10 mouse cellular contexts compared by ENCODE assay signal in the genomic region with DNA sequence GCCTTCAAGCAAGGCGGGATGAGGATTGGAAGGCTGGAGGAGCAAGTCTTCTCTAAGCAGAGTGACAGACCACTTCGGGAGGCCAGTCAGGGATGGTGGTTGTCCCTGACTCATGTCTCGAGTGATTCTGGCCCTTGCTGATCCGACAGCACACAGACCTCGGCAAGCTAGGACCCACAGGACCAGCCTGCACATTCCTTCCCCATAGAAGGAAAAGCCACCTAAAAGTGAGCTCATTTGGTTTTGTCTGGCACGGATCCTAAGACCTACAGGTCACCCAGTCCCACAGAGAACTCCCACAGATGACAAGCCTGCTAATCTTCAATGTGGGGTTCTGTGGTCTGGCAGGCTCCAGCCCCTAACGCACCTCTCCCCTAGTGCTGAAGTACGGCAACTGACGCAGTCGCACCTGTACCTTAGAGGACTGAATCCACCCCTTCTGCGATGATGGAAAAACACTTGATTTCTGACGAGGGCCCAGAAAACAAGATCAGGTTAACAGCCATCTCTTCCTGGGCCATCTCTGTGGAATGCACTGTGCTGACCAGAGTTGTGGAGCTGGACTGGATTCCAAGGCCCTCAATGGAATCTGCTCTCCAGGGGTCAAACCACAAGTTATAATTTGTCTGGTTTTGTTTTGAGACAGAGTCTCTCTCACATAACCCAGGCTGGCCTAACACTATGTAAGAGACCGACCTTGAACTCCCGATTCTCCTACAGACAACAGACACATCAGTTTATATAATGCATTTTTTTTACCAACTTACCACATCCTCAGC. TPM values are rescaled to one million over a fixed set of nuclear protein-coding genes. Genes with fewer than 3 reads are reported as not detected.
DNase-seq lines count a peak whose midpoint lies in the region; ATAC-seq and TF ChIP-seq lines count a peak whose summit lies in the region.
"Had no signal": no experiment of that assay in that cellular context is flagged by ENCODE, and none has a peak within 500 bp of the region (broad histone marks: within the 10 kb centered on the region; RNA-seq: fewer than 3 reads in every experiment).

No protein-coding gene starts in this region.

- no peak for TF ChIP-seq CTCF in heart, adult 2 months (IDR thresholded peaks at IDR 0.05)
- no peak for TF ChIP-seq CTCF in lung, postnatal 0 days (IDR thresholded peaks at IDR 0.05)

- no peaks in the 10 kb centered on the region for H3K9me3 ChIP-seq in lung, postnatal 0 days (ENCODE audit: low read length)
- H3K9me3 ChIP-seq in stomach, embryonic 16.5 days (replicated peaks; ENCODE audit: control insufficient read depth, low read length), result no peaks in the 10 kb centered on the region
- H3K9me3 ChIP-seq in forebrain, embryonic 13.5 days (replicated peaks), result no peaks in the 10 kb centered on the region

- H3K79me2 ChIP-seq in heart, adult 2 months (replicated peaks; ENCODE audit: control insufficient read depth, insufficient read depth, low read length), result peaks cover 1% of the 10 kb centered on the region; the same call in 1 of the 2 replicates

- no peak for TF ChIP-seq POLR2A in heart, adult 2 months (IDR thresholded peaks at IDR 0.05; ENCODE audit: insufficient read depth, low read depth, low read length)

- peaks cover 41% of the 10 kb centered on the region for H3K4me1 ChIP-seq in heart, adult 2 months (ENCODE audit: control insufficient read depth, insufficient read depth, low read length)
- peaks cover 50% of the 10 kb centered on the region; the same call in 1 of the 2 replicates for H3K4me1 ChIP-seq in lung, postnatal 0 days (ENCODE audit: insufficient read depth, low read depth, low read length)
- peaks cover 92% of the 10 kb centered on the region for H3K4me1 ChIP-seq in stomach, embryonic 16.5 days (ENCODE audit: control insufficient read depth, insufficient read depth, low read length)
- peaks cover 17% of the 10 kb centered on the region for H3K4me1 ChIP-seq in forebrain, embryonic 13.5 days

- no peak; the same call in 1 of the 2 replicates for ATAC-seq in lung, postnatal 0 days
- ATAC-seq in stomach, embryonic 16.5 days (ENCODE audit: insufficient read depth, low FRiP score), result no peak
- no peak for ATAC-seq in forebrain, embryonic 13.5 days
- ATAC-seq: hindbrain, postnatal 0 days had no signal

- no peak for TF ChIP-seq EP300 in heart, adult 2 months (IDR thresholded peaks at IDR 0.05; ENCODE audit: insufficient read depth, low read depth, low read length)
- no peak for TF ChIP-seq EP300 in lung, postnatal 0 days (IDR thresholded peaks at IDR 0.05)

- H3K4me2 ChIP-seq in lung, postnatal 0 days (replicated peaks; ENCODE audit: low read depth, low read length), result no peak overlapping the region
- no peak overlapping the region for H3K4me2 ChIP-seq in stomach, embryonic 16.5 days (ENCODE audit: low read depth, low read length)
- no peak overlapping the region for H3K4me2 ChIP-seq in forebrain, embryonic 13.5 days

- 61% methylated on average over 14 of the region's 14 CpGs for WGBS in heart, adult 2 months
- WGBS in lung, postnatal 0 days, result 71% methylated on average over 14 of the region's 14 CpGs
- 59% methylated on average over 14 of the region's 14 CpGs for WGBS in stomach, embryonic 16.5 days
- WGBS in forebrain, embryonic 13.5 days, result 93% methylated on average over 14 of the region's 14 CpGs

- peak overlapping the region; percentile 27 for H3K27ac ChIP-seq in heart, adult 2 months
- peak overlapping the region; percentile 26; the same call in 1 of the 2 replicates for H3K27ac ChIP-seq in lung, postnatal 0 days (ENCODE audit: low read length)
- H3K27ac ChIP-seq in stomach, embryonic 16.5 days (ENCODE audit: low read length), result peak overlapping the region; percentile 77
- no peak overlapping the region for H3K27ac ChIP-seq in forebrain, embryonic 13.5 days
- H3K27ac ChIP-seq: hindbrain, postnatal 0 days had no signal

- H3K27me3 ChIP-seq in heart, adult 2 months (ENCODE audit: control insufficient read depth, insufficient read depth, low read length), result no peaks in the 10 kb centered on the region
- no peaks in the 10 kb centered on the region for H3K27me3 ChIP-seq in lung, postnatal 0 days (replicated peaks; ENCODE audit: insufficient read depth, low read length)
- H3K27me3 ChIP-seq in stomach, embryonic 16.5 days (ENCODE audit: control insufficient read depth, insufficient read depth, low read length), result no peaks in the 10 kb centered on the region
- H3K27me3 ChIP-seq in forebrain, embryonic 13.5 days, result no peaks in the 10 kb centered on the region

- no peaks in the 10 kb centered on the region; the same call in 1 of the 2 replicates for H3K36me3 ChIP-seq in heart, adult 2 months (ENCODE audit: control insufficient read depth, insufficient read depth, low read length)
- H3K36me3 ChIP-seq in lung, postnatal 0 days (ENCODE audit: insufficient read depth, low read length), result no peaks in the 10 kb centered on the region
- no peaks in the 10 kb centered on the region for H3K36me3 ChIP-seq in stomach, embryonic 16.5 days (ENCODE audit: control insufficient read depth, insufficient read depth, low read length)
- H3K36me3 ChIP-seq in forebrain, embryonic 13.5 days (ENCODE audit: poor library complexity, severe bottlenecking), result no peaks in the 10 kb centered on the region

- no peak overlapping the region for H3K4me3 ChIP-seq in heart, adult 2 months
- no peak overlapping the region for H3K4me3 ChIP-seq in lung, postnatal 0 days (ENCODE audit: low read depth, low read length)
- no peak overlapping the region for H3K4me3 ChIP-seq in stomach, embryonic 16.5 days (replicated peaks; ENCODE audit: low read length)
- no peak overlapping the region for H3K4me3 ChIP-seq in forebrain, embryonic 13.5 days

- DNase-seq in heart, adult 2 months, result no peak
- DNase-seq in heart, adult 8-10 months (ENCODE audit: low spot score), result no peak
- no peak for DNase-seq in lung, postnatal 0 days (ENCODE audit: low spot score)
- DNase-seq in lung, postnatal 4 days, result no peak
- DNase-seq in kidney, postnatal 4 days, result peak; percentile 28 to 51
- DNase-seq in urinary bladder, adult 18-20 months (ENCODE audit: low spot score in 2 of 2), result no peak
- DNase-seq: cerebellum, postnatal 10 days had no signal

- H3K9ac ChIP-seq in heart, adult 2 months (ENCODE audit: low read depth, low read length), result no peak overlapping the region
- H3K9ac ChIP-seq in lung, postnatal 0 days (replicated peaks; ENCODE audit: low read depth), result no peak overlapping the region
- no peak overlapping the region for H3K9ac ChIP-seq in stomach, embryonic 16.5 days (ENCODE audit: low read length)
- no peak overlapping the region for H3K9ac ChIP-seq in forebrain, embryonic 13.5 days

- intact Hi-C loops in heart, adult 2 months (cut with DNase I), result no loop called here

RNA-seq across cellular contexts. Expression of a gene that starts 39.7 kb away (rescaled TPM):
- total RNA-seq in heart, adult 2 months (2021), result 10 to 100 TPM; 30.6 to 31.7 TPM
- 29.0 and 31.1 TPM in 2 replicates for polyA plus RNA-seq in heart, adult 2 months (2012; rRNA removed)
- 10 to 100 TPM; 22.6 to 26.7 (median 26.0) TPM for total RNA-seq in heart, adult 8-10 months (2022)
- 30.0 and 31.0 TPM in 2 replicates for polyA plus RNA-seq in lung, postnatal 0 days (2015; fragmentation: Nextera tagmentation; extraction: Ambion mirVana)
- 51.2 and 52.7 TPM in 2 replicates for polyA plus RNA-seq in stomach, embryonic 16.5 days (2015; fragmentation: Nextera tagmentation; extraction: Ambion mirVana)
- 9.3 and 9.9 TPM in 2 replicates for polyA plus RNA-seq in forebrain, embryonic 13.5 days (2015; fragmentation: Nextera tagmentation; extraction: Ambion mirVana)

Comparison
In these comparisons a context has a peak if more than half of its experiments do, and no peak if none do; other contexts are left out.
1. DNase-seq: peak in kidney, postnatal 4 days (2 of 2); none in heart, adult 2 months (0 of 2), heart, adult 8-10 months (single experiment), lung, postnatal 0 days (single experiment), lung, postnatal 4 days (0 of 2) and urinary bladder, adult 18-20 months (0 of 2).